ENCODE assay signal across 8 mouse cellular contexts in the genomic region with DNA sequence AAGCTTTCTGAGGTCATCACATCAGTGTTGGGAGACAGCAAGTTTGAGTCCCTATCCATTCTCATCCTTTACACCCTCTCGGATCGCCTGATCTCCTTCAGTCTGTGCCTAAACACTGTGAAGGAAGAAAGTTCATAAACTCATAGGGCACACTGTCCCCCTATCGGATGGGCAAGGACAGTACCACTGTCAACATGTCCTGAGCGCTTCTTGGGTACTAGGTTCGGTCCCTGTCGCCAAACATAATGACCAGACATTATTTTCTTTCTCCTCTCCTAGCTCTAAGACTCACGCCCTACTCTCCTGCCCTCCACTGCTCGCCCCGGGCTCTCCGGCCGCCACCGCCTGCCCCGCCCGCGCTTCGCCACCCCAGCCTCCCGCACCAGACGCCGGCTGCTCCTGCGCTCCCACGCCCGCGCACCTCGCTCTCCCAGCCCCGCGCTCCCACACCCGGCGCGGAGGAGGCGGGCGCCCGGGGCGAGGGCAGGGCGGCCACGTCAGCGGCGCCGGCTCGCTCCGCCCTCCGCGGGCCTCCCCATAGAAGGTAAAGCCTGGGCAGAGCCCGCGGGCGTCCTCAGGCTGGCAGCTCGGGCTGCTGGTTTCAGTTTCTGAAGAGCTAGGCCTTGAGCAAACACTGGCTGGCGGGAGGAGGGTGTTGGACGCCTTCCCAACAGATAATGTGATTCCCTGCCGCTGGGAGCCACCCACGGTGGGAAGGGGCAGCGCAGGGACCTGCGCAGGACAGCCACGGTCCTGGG.
A peak's percentile ranks its signal among the peaks of the same experiment; 100 is the strongest.
DNase-seq lines count a peak whose midpoint lies in the region; ATAC-seq lines count a peak whose summit lies in the region.

No protein-coding gene starts in this region.

- H3K9ac ChIP-seq in hindbrain, embryonic 16.5 days (ENCODE audit: low read depth, low read length), result peak overlapping the region; percentile 81

- H3K27me3 ChIP-seq in hindbrain, embryonic 16.5 days (replicated peaks; ENCODE audit: control insufficient read depth, insufficient read depth, low read length), result no peaks in the 10 kb centered on the region

- under 1% methylated on average over 53 of the region's 53 CpGs for WGBS in hindbrain, embryonic 16.5 days

- no peaks in the 10 kb centered on the region for H3K36me3 ChIP-seq in hindbrain, embryonic 16.5 days (ENCODE audit: control insufficient read depth, insufficient read depth, low read length)

- peak overlapping the region; percentile 85 for H3K4me2 ChIP-seq in hindbrain, embryonic 16.5 days (ENCODE audit: low read length)

- H3K4me1 ChIP-seq in hindbrain, embryonic 16.5 days (ENCODE audit: control insufficient read depth, insufficient read depth, low read depth, low read length), result no peaks in the 10 kb centered on the region

- peak; percentile 57 for ATAC-seq in common myeloid progenitor, adult 5-6 weeks (replicated peaks; ENCODE audit: low read depth, poor library complexity, severe bottlenecking)
- ATAC-seq in hindbrain, embryonic 16.5 days, result peak; percentile 96

- H3K4me3 ChIP-seq in hindbrain, embryonic 16.5 days (ENCODE audit: low read length), result peak overlapping the region; percentile 66

- peak overlapping the region; percentile 77 for H3K27ac ChIP-seq in hindbrain, embryonic 16.5 days (ENCODE audit: low read depth, low read length)

- peak; percentile 87 for DNase-seq in ZHBTc4 (ENCODE audit: low read depth, low spot score)
- DNase-seq in gastrocnemius, adult 18-20 months (ENCODE audit: low spot score), result peak; percentile 95
- peak; percentile 72 to 83 for DNase-seq in left cerebral cortex, adult 18-20 months (ENCODE audit: low spot score in 2 of 2)
- DNase-seq in lung, postnatal 4 days, result peak; percentile 93 to 98
- DNase-seq in retina, postnatal 1 day, result peak; percentile 91
- DNase-seq in thymus, postnatal 4 days, result peak; percentile 91

- no peaks in the 10 kb centered on the region for H3K9me3 ChIP-seq in hindbrain, embryonic 16.5 days (ENCODE audit: control insufficient read depth, low read length)

Comparison
In these comparisons a context has a peak if more than half of its experiments do, and no peak if none do; other contexts are left out.
1. Peak in every context shown above with its lines: DNase-seq, ATAC-seq, H3K4me3 ChIP-seq and H3K27ac ChIP-seq.